Mouse (Mus musculus): ENCODE measurements around the gene Ahnak. TPM values are rescaled to one million over a fixed set of nuclear protein-coding genes. Genes with fewer than 3 reads are reported as not detected.
A peak's percentile ranks its signal among the peaks of the same experiment; 100 is the strongest.

Gene Ahnak
- polyA plus RNA-seq, 1 experiment: 11.9 TPM

DNA sequence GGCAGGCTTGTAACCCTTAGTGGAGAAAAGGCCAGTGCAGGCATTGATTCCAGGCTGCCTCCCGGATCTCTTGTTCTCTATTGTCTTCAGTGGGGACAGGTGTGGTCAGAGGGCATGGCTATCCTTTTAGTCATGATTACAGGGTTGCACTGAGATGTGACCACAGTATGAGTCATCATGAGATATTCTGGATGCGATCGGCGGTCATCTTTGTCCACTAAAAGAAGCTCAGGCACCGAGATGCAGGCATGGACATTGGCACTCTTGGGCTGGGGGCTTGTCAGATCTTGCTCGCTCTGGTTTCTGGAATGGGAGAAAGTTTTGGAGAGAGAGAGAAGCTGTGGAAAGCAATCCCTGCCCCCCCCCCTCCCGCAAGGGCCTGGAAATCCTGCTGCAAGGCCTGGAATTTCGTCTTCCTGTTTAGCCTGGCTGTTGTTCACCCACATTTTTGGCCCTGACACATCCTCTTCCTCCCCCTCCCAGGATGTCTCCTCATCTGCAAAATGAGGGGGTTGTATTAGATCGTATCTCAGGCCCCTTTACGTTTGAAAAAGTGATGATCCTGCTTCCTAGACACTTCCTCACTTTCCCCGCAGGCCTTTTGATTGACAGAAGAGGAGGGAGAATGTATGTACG, 84.8 kb downstream of the Ahnak start:
- TF ChIP-seq CTCF (conservative IDR thresholded peaks at IDR 0.05; ENCODE audit: insufficient read depth, insufficient read length, low read depth, low read length) (no peak), POLR2A (IDR thresholded peaks at IDR 0.05; ENCODE audit: low read depth, low read length) (no peak)
- no peaks in the 10 kb centered on the region for H3K36me3 ChIP-seq (ENCODE audit: control insufficient read depth, insufficient read depth, low read length)
- WGBS: 65% methylated on average over 12 of the region's 12 CpGs
- peak overlapping the region; percentile 92 for H3K27ac ChIP-seq (ENCODE audit: insufficient read depth, low read depth, low read length)
- peak; percentile 60 for DNase-seq
- no peak overlapping the region for H3K4me3 ChIP-seq (ENCODE audit: insufficient read depth, low read depth, low read length)
- no peaks in the 10 kb centered on the region for H3K27me3 ChIP-seq (replicated peaks; ENCODE audit: control insufficient read depth, insufficient read depth, low read length)
- H3K4me1 ChIP-seq (ENCODE audit: control insufficient read depth, insufficient read depth, low read length): peaks cover 6% of the 10 kb centered on the region; the same call in 1 of the 2 replicates

GRCm38 (mm10) chr19:9074424-9074823, 85.3 kb downstream of the Ahnak start:
- WGBS: 72% methylated on average over 4 of the region's 4 CpGs
- peaks cover 6% of the 10 kb centered on the region; the same call in 1 of the 2 replicates for H3K4me1 ChIP-seq (ENCODE audit: control insufficient read depth, insufficient read depth, low read length)
- H3K4me3 ChIP-seq (ENCODE audit: insufficient read depth, low read depth, low read length): no peak overlapping the region
- peak overlapping the region; percentile 92 for H3K27ac ChIP-seq (ENCODE audit: insufficient read depth, low read depth, low read length)
- no peaks in the 10 kb centered on the region for H3K27me3 ChIP-seq (replicated peaks; ENCODE audit: control insufficient read depth, insufficient read depth, low read length)
- DNase-seq: no peak
- no peaks in the 10 kb centered on the region for H3K36me3 ChIP-seq (ENCODE audit: control insufficient read depth, insufficient read depth, low read length)
- TF ChIP-seq CTCF (conservative IDR thresholded peaks at IDR 0.05; ENCODE audit: insufficient read depth, insufficient read length, low read depth, low read length) (no peak), POLR2A (IDR thresholded peaks at IDR 0.05; ENCODE audit: low read depth, low read length) (no peak)

DNA sequence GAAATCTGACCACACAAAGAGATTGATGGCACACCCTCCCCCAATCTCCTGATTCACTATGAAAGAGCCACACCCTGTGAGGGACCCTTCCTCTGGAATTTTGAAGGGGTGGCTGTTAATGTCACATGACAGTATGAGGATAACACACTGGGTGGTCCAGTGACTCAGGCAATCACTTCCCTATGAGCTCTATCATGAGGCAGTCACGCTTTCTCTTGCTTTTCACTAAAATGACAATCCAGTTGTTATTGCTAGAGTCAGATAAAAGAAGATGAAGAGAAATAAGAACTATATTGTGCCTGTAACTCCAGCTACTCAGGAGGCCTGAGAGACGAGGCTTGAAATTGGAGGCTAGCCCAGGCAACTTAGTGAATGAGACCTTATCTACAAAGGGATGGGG, 86.5 kb downstream of the Ahnak start:
- no peaks in the 10 kb centered on the region for H3K27me3 ChIP-seq (replicated peaks; ENCODE audit: control insufficient read depth, insufficient read depth, low read length)
- no peak for DNase-seq
- H3K27ac ChIP-seq (ENCODE audit: insufficient read depth, low read depth, low read length): no peak overlapping the region
- peaks cover 6% of the 10 kb centered on the region; the same call in 1 of the 2 replicates for H3K4me1 ChIP-seq (ENCODE audit: control insufficient read depth, insufficient read depth, low read length)
- whole genome bisulfite sequencing: 98% methylated on average over 2 of the region's 2 CpGs
- H3K4me3 ChIP-seq (ENCODE audit: insufficient read depth, low read depth, low read length): no peak overlapping the region
- TF ChIP-seq POLR2A (IDR thresholded peaks at IDR 0.05; ENCODE audit: low read depth, low read length) (no peak), CTCF (conservative IDR thresholded peaks at IDR 0.05; ENCODE audit: insufficient read depth, insufficient read length, low read depth, low read length) (no peak)
- no peaks in the 10 kb centered on the region for H3K36me3 ChIP-seq (ENCODE audit: control insufficient read depth, insufficient read depth, low read length)

GRCm38 (mm10) chr19:9076035-9076434, 87.0 kb downstream of the Ahnak start:
- no peak for DNase-seq
- peaks cover 6% of the 10 kb centered on the region; the same call in 1 of the 2 replicates for H3K4me1 ChIP-seq (ENCODE audit: control insufficient read depth, insufficient read depth, low read length)
- no peak overlapping the region for H3K27ac ChIP-seq (ENCODE audit: insufficient read depth, low read depth, low read length)
- no peak overlapping the region for H3K4me3 ChIP-seq (ENCODE audit: insufficient read depth, low read depth, low read length)
- WGBS: 94% methylated on average over 3 of the region's 3 CpGs
- H3K36me3 ChIP-seq (ENCODE audit: control insufficient read depth, insufficient read depth, low read length): no peaks in the 10 kb centered on the region
- no peak for TF ChIP-seq CTCF (conservative IDR thresholded peaks at IDR 0.05; ENCODE audit: insufficient read depth, insufficient read length, low read depth, low read length)
- no peak for TF ChIP-seq POLR2A (IDR thresholded peaks at IDR 0.05; ENCODE audit: low read depth, low read length)
- H3K27me3 ChIP-seq (replicated peaks; ENCODE audit: control insufficient read depth, insufficient read depth, low read length): no peaks in the 10 kb centered on the region

GRCm38 (mm10) chr19:9076982-9077660, 88.0 kb downstream of the Ahnak start:
- Histone ChIP-seq H3K4me1 (ENCODE audit: control insufficient read depth, insufficient read depth, low read length) (peaks cover 6% of the 10 kb centered on the region; the same call in 1 of the 2 replicates), H3K4me3 (ENCODE audit: insufficient read depth, low read depth, low read length) (no peak overlapping the region), H3K27me3 (replicated peaks; ENCODE audit: control insufficient read depth, insufficient read depth, low read length) (no peaks in the 10 kb centered on the region), H3K36me3 (ENCODE audit: control insufficient read depth, insufficient read depth, low read length) (no peaks in the 10 kb centered on the region), H3K27ac (ENCODE audit: insufficient read depth, low read depth, low read length) (no peak overlapping the region)
- TF ChIP-seq CTCF (conservative IDR thresholded peaks at IDR 0.05; ENCODE audit: insufficient read depth, insufficient read length, low read depth, low read length): no peak
- TF ChIP-seq POLR2A (IDR thresholded peaks at IDR 0.05; ENCODE audit: low read depth, low read length): no peak
- peak; percentile 54 for DNase-seq
- 44% methylated on average over 4 of the region's 4 CpGs for WGBS

- Histone ChIP-seq H3K4me3 (ENCODE audit: insufficient read depth, low read depth, low read length) (no peak overlapping the region), H3K27ac (ENCODE audit: insufficient read depth, low read depth, low read length) (no peak overlapping the region), H3K4me1 (ENCODE audit: control insufficient read depth, insufficient read depth, low read length) (peaks cover 2% of the 10 kb centered on the region; the same call in 1 of the 2 replicates), H3K36me3 (ENCODE audit: control insufficient read depth, insufficient read depth, low read length) (no peaks in the 10 kb centered on the region), H3K27me3 (replicated peaks; ENCODE audit: control insufficient read depth, insufficient read depth, low read length) (no peaks in the 10 kb centered on the region)
- WGBS: 61% methylated on average over 7 of the region's 7 CpGs
- no peak for DNase-seq
- TF ChIP-seq POLR2A (IDR thresholded peaks at IDR 0.05; ENCODE audit: low read depth, low read length) (no peak), CTCF (conservative IDR thresholded peaks at IDR 0.05; ENCODE audit: insufficient read depth, insufficient read length, low read depth, low read length) (no peak)
Observed at GRCm38 (mm10) chr19:9079916-9080315, 90.8 kb downstream of the Ahnak start.
